Mouse (Mus musculus): ENCODE measurements at regions not wholly inside any gene's neighbourhood (a gene's known extent, or its start where the extent isn't known, plus 50 kb on each side); places are given as distances from the start of the nearest gene placed in this dataset.

- TF ChIP-seq POLR2A (IDR thresholded peaks at IDR 0.05; ENCODE audit: extremely low read depth, insufficient read depth, low read length) (no peak), CTCF (IDR thresholded peaks at IDR 0.05; ENCODE audit: low read depth, low read length) (no peak)
Measured at GRCm38 (mm10) chr6:6384971-6385370, 168.0 kb upstream of the Slc25a13 start.
